Mouse (Mus musculus) adrenal gland, postnatal 36 days (tissue): ENCODE measurements around the gene Zfp82. TPM values are rescaled to one million over a fixed set of nuclear protein-coding genes. Genes with fewer than 3 reads are reported as not detected.

Experiments
- DNase-seq, 2 experiments: peaks; one replicate each; pipeline ENCODE4 v3.0.0; 2021; ENCODE audit warnings: mixed read lengths in 1 of 2
- microRNA-seq: library from miRNA; unstranded; fragments of <30 nt; microRNA quantifications from one replicate; pipeline ENCODE4 v1.2.0, GENCODE M21; 2021
- total RNA-seq, 2 experiments: library from RNA; stranded (reverse); gene quantifications; 2 replicates each; pipeline ENCODE4 v1.2.3; 2021

The Zfp82 gene
- total RNA-seq, 2 experiments from 2014 or later = 1.7 to 2.0 TPM

DNA sequence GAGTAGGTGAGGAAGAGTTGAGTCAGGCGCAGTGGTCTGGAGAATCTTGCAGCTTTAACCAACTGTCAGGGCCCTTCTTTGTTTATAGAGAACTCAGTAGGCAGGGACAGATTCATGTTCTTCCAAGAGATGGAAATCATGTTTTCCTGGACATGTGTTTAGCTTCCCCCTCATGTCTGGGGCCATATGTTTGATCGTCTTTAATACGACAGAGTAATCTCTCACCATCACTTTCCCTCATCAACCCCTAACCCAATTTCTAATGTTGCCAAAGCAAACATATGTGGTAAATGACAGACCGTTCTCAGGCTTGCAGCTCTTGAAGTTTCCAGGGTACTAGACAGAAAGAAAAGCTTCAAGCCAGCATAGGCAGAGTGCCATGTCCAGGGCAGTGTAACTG is 24.6 kb downstream of the Zfp82 start:
- DNase-seq = no peak

DNA sequence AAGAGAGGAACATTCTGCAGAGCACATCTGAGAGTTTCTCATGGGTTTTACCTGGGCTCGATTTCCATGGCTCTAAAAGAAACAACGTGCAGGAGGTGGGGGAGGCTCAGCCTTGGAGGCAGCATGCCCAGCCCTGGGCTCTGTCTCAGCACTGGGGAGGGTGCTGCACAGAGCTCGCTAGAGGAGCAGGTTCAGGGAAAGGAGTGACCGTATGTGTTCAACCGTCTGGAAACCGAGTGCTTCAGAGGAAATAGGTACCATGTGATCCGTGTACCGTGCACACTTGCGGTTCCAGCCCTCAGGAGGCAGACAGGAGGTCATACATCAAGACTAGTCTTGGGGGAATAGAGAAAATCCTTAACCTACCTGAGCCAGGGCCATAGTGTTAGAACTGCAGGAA is 28.3 kb downstream of the Zfp82 start:
- DNase-seq = no peak

DNA sequence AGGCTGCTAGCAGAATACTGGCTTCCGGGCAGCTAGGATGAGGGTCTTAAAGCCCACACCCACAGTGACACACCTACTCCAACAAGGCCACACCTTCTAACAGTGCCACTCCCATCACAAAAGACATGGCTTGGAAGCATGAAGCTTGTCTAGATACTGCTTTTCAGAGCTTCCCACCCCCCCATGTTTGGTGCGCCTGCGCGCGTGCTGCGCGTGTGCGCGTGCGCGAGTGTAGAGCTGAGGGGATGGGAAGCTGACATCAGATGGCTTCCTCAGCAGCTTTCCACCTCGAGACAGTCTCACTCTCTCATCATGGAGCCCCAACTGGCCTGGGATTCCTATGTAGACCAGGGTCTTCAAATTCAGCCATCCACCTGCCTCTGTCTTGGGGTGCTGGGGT is 38.4 kb downstream of the Zfp82 start:
- no peak for DNase-seq

- DNase-seq = no peak
Measured at GRCm38 (mm10) chr7:30031379-30031778, 41.3 kb downstream of the Zfp82 start.

DNA sequence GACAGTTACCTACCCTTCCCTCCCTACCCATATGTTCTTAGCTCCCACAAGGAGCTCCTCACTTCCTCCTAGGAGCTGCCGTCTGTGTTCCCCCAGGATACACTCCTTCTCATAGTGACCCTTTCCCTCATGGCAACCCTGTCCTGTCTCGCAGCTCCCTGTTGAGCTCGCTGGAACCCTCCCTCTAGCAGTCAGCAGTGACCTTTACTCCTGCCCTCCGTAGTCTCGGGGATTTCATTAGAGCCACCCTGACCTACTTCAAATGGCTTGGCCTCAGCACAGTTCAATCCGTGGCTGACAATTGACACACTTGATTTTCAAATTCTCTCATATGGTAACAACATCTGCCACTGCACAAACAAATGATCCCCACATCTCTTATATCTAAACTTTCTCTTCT is 42.0 kb downstream of the Zfp82 start:
- DNase-seq = peak in 1 of 2 experiments; percentile 31

DNA sequence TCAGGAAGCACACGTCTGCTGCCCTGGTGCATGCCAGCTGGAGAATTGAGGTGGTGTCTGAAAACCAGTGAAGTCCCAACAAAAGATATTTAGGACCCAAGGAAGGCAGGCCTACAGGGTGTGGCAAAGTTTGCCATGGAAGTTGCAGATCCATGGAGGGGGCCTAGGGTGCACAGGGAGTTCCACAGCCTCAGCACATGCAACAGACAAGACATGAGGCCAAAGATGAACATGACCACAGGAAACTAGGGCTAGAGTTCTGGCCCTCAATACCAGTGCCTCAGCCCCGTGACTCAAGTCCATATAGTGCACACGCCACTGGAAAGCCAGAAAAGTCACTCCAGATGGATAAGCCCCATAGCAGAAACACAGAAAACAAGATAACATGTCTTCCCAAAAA is 44.1 kb downstream of the Zfp82 start:
- no peak for DNase-seq

GRCm38 (mm10) chr7:30027331-30027730 is 45.4 kb downstream of the Zfp82 start:
- DNase-seq = no peak

- no peak for DNase-seq
Measured at GRCm38 (mm10) chr7:30025358-30025757, 47.3 kb downstream of the Zfp82 start.

DNA sequence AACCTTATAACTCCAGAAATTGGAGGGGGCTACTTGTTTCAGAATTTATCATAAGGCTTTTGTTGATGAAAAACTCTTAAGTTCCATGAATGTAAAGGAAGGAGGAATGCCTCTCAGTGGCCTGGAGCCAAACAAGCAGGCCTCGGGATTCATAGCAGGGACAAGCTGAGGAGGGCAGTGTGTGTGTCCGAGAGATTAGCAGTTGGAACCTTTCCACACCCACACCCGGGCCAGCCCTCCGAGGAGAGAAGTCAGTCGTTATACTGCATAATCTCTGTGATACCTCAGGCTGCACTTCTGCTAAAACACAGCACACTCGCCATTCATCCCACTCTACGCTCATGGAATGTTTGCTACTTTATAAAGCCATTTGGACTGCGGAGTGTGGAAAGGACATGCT is 48.9 kb downstream of the Zfp82 start:
- DNase-seq = no peak

GRCm38 (mm10) chr7:30023324-30023723 is 49.4 kb downstream of the Zfp82 start:
- no peak for DNase-seq

DNA sequence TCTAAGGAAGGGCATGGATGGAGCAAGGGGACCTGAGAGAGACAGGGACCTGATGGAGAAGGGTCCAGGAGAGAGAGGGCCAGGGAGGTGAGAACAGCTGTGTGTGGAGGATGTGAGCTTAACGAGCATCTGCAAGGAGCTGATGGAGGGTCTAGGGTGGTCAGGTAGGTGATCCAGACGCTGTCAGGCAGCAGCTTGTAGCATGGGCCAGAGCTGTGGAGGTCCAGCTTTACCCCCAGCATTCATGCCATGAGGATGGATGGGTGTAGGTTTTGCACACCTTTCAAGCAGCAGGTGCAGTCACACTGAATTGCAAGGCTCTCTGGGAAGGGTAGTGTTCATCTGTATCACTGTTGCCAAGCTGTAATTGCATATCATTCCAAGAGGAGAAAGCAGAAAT is 53.2 kb downstream of the Zfp82 start:
- no peak for DNase-seq

GRCm38 (mm10) chr7:30017226-30017625 is 55.5 kb downstream of the Zfp82 start:
- DNase-seq = no peak

- DNase-seq = peak; percentile 20 to 47
Measured at GRCm38 (mm10) chr7:30012956-30013363, 59.7 kb downstream of the Zfp82 start.

DNA sequence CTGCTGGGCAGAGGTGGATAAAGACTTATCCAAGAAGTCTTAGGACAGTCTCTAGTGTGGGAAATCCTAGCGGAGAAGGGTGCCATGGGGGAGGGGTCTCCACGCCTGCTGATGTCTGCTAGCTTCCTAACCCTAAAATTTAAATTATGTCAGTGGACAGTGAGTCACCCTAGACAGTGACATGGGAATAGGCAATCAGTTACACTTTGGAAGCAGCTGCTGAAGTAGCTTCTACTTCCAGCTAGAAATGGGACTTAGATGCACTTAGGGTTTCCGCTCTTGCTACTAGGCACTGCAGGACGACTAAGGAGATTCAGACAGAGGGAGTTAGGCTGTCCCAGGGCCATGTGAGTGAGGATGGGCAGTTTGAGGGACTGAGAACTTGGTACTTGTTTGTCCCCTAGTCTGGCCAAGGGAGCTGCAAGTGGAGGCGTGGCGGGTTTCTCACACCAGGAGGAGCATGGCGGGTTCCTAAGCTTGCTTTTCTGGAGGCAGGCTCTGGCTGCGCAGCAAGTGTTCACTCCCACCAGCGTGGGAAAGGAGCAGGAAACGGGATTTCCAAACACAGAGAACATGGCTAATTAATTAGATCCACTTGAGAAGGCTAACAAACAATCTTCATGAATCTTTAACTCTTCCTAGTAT is 62.0 kb downstream of the Zfp82 start:
- no peak for DNase-seq

DNA sequence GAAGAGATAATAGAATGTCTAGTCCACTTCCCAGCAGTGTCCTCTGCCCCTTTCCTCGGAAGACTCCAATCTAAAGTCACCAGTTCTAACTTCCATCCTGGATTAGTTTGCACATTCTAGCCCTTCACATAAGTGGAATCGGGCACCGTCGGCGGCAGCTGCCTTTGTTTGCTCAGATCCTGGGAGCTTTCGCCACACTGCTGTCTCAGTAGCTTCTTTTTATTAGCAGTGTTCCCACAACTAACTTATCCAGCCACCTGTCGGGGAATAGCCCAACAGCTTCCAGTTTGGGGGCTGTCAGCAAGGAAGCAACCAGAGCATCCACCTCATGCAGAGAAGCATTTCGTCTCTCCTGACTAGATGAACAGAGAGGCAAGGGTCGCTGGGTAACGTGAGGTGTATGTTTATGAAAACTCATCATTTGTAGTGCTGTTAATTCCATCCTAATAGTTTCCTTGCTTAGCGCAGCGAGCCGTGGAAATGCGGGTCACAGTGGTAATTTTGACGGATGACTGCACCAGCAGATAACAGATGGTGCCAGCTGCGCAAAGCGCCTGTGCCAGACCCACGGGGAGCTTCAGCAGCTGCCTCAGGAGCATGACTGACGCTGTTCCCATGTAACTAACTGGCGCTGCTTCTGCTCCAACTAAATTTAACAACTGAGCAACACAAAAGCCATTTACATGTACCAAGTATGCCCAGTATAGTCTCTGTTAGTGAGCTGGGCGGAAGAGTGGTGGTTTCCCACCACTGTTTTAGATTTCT is 63.2 kb downstream of the Zfp82 start:
- no peak for DNase-seq

GRCm38 (mm10) chr7:30008020-30008690 is 64.5 kb downstream of the Zfp82 start:
- DNase-seq = no peak

DNA sequence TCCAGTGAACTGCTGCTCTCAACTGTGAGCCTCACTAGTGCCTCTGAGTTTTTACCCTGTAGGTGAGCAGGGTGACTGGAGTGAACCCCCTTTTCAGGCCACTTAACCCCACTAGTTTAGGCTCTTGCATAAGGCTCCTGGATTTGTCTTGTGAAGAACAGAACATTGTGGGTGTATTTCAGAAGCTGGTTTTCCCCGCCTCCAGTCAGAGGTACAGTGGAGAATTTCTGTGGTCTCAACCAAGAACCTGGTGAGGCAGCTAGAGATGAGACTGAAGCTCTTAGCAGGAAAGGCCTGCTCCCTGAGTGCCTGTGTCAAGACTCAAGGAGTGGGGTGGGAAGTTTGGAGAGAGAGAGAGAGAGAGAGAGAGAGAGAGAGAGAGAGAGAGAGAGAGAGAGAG is 65.1 kb downstream of the Zfp82 start:
- no peak for DNase-seq

Small RNA genes lying within 50 kb of the gene (microRNA-seq; reads per million reads assigned to microRNA genes)
- gene Gm23368 = not detected

Other genes starting within 250 kb of the Zfp82 start
- 1 to 10 TPM; 1.3 to 1.4 TPM for gene Zfp940, start 219.2 kb downstream of the Zfp82 start, total RNA-seq
- 1 to 10 TPM; 5.0 to 6.3 TPM for gene Zfp420, start 212.9 kb downstream of the Zfp82 start, total RNA-seq
- 10 to 100 TPM in 1 of 2 experiments, 1 to 10 TPM in 1; 8.5 to 11.2 TPM for gene Zfp27, start 166.3 kb downstream of the Zfp82 start, total RNA-seq
- 1 to 10 TPM; 6.5 TPM for gene Zfp383, start 164.7 kb downstream of the Zfp82 start, total RNA-seq
- gene Zfp74, start 118.8 kb downstream of the Zfp82 start, total RNA-seq = 1 to 10 TPM; 8.2 to 9.2 TPM
- gene Zfp568, start 88.9 kb downstream of the Zfp82 start, total RNA-seq = 10 to 100 TPM; 12.4 to 13.8 TPM
- 1 to 10 TPM; 3.0 to 3.1 TPM for gene Zfp14, start 21.5 kb downstream of the Zfp82 start, total RNA-seq
- gene Gm26920, start 17.5 kb upstream of the Zfp82 start, total RNA-seq = not detected
- gene Zfp566, start 17.6 kb upstream of the Zfp82 start, total RNA-seq = 1 to 10 TPM; 1.8 to 2.8 TPM
- gene Zfp260, start 21.9 kb upstream of the Zfp82 start, total RNA-seq = 10 to 100 TPM; 35.3 to 41.5 TPM
- 1 to 10 TPM; 4.2 to 5.5 TPM for gene Zfp382, start 49.0 kb upstream of the Zfp82 start, total RNA-seq
- 10 to 100 TPM; 46.2 to 57.2 TPM for gene Zfp146, start 96.8 kb upstream of the Zfp82 start, total RNA-seq
- gene Cox7a1, start 111.2 kb upstream of the Zfp82 start, total RNA-seq = 100 to 1,000 TPM; 329 to 440 TPM
- 100 to 1,000 TPM; 587 to 633 TPM for gene Capns1, start 125.9 kb upstream of the Zfp82 start, total RNA-seq
- 10 to 100 TPM; 69.4 to 76.1 TPM for gene Polr2i, start 159.0 kb upstream of the Zfp82 start, total RNA-seq
- 10 to 100 TPM; 98.7 to 99.8 TPM for gene Tbcb, start 159.4 kb upstream of the Zfp82 start, total RNA-seq
- not detected for gene Ovol3, start 162.8 kb upstream of the Zfp82 start, total RNA-seq
- gene Thap8, start 207.2 kb upstream of the Zfp82 start, total RNA-seq = under 1 TPM; 0.46 to 0.56 TPM
- 1 to 10 TPM; 4.6 to 5.7 TPM for gene Wdr62, start 207.5 kb upstream of the Zfp82 start, total RNA-seq
- 10 to 100 TPM; 16.6 to 18.3 TPM for gene Clip3, start 218.8 kb upstream of the Zfp82 start, total RNA-seq
- 10 to 100 TPM; 56.9 to 81.3 TPM for gene Alkbh6, start 235.8 kb upstream of the Zfp82 start, total RNA-seq
- 10 to 100 TPM; 21.8 to 49.1 TPM for gene Syne4, start 241.9 kb upstream of the Zfp82 start, total RNA-seq
- gene E130208F15Rik, start 248.8 kb upstream of the Zfp82 start, total RNA-seq = 1 to 10 TPM in 1 of 2 experiments, under 1 TPM in 1; 0.93 to 1.3 TPM